Mouse (Mus musculus) telencephalon, adult 2 months (tissue): Measurements from ENCODE around the gene Tfip11.

Experiments used
- DNase-seq: peaks from one replicate; pipeline ENCODE4 v3.0.0-alpha.2; 2011; ENCODE audit warnings: low read depth, low spot score

The Tfip11 gene

GRCm38 (mm10) chr5:112360077-112360476 lies 33.9 kb downstream of the Tfip11 start:
- no peak for DNase-seq

DNA sequence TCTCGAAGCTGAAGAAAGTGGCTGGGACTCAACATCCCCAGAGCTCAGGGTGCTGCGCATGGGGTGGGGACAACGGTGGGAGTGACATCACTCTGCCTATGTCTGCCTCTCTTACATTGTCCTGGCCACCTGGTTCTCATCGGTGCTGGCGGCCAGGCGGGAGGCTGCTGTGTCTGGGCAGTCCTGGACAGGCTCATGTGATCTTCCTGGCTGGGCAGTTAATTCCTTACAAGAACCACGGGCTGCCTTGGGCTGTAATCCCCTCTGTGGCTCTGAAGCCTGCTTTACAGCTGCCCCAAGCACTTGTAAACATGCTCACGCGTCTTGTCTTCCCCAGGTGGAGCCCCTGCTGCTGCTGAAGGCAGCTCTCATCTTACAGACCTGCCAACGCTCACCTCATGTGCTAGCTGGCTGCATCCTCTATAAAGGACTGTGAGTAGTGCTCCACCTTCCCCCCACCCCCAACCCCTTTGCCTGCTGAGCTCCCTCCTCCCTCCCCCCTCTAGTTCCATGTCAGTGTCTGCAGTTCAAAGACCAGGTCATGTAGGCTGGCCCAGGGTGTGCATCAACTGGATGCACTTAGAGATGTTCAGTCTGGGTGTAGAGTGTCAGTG lies 38.1 kb downstream of the Tfip11 start:
- no peak for DNase-seq

GRCm38 (mm10) chr5:112366879-112367278 lies 40.7 kb downstream of the Tfip11 start:
- no peak for DNase-seq

DNA sequence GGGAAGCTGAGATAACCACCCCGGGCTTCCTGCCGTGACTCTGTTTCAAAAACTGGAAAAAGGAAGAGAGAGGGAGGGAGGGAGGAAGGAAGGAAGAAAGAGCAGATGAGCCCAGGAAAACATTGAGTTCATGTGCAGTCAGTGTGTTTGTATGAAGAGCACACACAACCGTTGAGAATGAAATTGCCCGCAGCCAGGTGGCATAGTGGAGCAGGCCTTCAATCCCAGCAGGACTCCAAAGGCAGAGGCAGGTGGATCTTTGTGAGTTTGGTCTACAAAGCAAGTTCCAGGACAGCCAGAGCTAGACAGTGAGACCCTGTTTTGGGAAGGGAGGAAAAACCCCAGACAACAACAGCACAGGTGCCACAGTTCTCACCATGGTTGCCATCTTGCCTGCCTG lies 41.2 kb downstream of the Tfip11 start:
- no peak for DNase-seq

DNA sequence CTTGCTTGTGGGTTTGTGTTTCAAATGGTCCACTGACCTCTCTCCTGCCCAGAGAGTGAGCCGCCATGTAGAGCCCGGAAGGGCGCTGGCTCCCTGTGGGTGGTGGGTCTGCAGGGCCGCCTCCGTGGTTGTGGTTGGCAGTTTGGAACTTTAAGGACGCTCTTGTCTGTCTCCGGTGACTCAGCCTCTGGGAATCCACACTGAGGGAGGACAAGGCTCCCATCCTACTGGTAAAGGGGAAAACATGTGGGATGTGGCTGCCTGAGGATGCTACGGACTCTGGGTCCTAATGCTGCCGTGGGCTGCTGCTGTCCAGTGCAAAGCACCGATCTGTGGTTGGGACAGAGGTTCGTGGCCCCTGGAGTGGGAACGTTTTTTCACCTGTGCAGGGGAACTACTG lies 41.8 kb downstream of the Tfip11 start:
- DNase-seq, result no peak

DNA sequence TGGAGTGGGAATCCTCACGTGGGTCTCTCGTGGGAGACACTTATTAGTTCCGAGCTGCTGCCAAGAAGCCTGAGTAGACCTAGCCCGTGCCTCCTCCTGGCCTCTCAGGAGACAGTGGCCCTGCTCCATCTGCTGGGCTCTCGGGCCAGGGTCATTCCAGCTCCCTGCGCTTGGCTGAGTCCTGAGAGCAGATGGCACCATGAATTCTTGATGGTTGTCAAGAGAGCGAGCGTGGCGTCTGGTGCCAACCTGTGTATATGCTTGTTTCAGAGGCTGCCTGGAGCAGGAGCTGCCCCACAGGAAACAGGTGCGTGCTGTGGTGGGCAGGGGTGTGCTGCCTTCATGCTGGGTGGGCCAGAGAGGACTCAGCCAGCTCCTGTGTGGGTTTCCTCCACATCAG lies 42.5 kb downstream of the Tfip11 start:
- DNase-seq, result no peak

GRCm38 (mm10) chr5:112369326-112369725 lies 43.2 kb downstream of the Tfip11 start:
- no peak for DNase-seq

GRCm38 (mm10) chr5:112370236-112370813 lies 44.2 kb downstream of the Tfip11 start:
- no peak for DNase-seq

DNA sequence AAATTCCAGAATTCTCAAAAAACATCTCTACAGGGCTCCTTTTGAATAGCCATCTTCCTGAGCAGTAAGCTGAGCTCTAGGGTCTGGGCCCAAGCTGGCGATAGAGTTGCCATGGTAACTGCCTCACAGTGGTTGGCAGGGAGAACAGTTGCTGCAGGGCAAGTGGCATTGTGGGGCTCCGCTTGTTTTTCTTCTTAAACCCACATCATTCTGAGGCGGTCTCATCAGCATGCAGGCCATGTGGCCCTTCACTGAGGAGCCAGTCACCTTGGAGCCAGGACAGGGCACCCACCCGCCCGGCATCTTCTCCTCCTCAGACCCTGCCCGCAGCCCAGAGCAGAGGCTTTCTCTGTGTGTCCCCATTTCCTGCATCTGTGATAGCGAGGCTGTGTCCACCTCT lies 45.8 kb downstream of the Tfip11 start:
- peak; percentile 81 for DNase-seq

GRCm38 (mm10) chr5:112376111-112376510 lies 50.0 kb downstream of the Tfip11 start:
- DNase-seq, result no peak

DNA sequence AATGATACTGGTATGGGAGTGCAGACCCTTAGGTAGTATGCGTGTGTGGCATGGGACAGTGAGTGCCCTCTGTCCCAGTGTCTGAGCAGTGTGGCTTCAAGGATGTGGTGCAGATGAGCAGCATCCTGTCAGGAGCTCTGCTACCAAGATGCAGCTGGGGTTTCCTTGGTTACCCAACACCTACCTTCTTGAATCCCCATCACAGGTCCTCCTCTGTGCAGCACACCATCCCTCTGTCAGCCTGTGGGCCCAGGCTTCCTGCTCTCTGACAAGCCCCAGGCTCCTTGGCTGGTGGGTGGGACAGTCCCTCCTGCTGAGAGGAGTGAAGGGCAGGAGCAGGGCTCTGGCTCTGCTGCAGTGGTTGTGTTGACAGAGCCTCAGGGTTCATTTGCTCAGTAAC lies 51.2 kb downstream of the Tfip11 start:
- DNase-seq, result no peak

- DNase-seq, result no peak
These were observed 52.6 kb downstream of the Tfip11 start for GRCm38 (mm10) chr5:112378716-112379115.

DNA sequence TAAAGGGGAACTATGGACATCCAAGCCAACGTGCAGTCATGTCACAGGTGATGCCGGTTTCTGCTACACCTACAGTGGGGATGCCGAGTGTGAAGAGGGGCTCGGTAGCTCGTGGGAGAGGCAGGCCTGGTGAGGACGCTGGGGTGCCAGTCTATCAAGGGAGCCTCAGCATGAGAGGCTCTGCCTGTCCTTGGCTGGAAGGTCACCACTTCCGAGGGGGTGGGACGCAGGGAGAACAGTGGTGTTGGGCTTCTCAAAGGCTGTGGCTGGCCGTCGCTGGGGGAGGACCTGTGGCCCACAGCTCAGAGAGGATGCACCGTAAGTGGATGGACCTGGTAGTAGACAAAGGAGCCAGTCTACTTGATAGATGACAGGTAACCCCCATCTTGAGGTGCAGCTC lies 55.0 kb downstream of the Tfip11 start:
- no peak for DNase-seq

DNA sequence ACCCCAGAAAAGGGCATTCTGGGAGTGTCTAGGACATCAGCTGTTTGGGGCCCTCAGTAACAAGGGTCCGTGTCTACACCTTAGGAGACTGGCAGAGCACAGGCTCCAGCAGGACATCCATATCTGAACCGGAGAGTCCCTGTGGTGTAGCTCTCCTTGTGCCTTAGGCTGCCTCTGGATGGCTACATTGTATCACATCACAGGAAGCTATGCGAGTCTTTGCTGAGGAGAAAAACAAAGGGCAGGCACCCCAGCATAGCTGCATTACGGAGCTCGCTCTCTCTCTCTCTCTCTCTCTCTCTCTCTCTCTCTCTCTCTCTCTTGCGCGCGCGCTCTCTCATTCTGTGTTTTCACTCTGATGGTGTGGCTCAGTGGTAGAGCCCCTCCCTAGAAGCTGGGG lies 55.9 kb downstream of the Tfip11 start:
- no peak for DNase-seq

GRCm38 (mm10) chr5:112382641-112383330 lies 56.6 kb downstream of the Tfip11 start:
- no peak for DNase-seq

- no peak for DNase-seq
These were observed 58.8 kb downstream of the Tfip11 start for GRCm38 (mm10) chr5:112384805-112385472.

DNA sequence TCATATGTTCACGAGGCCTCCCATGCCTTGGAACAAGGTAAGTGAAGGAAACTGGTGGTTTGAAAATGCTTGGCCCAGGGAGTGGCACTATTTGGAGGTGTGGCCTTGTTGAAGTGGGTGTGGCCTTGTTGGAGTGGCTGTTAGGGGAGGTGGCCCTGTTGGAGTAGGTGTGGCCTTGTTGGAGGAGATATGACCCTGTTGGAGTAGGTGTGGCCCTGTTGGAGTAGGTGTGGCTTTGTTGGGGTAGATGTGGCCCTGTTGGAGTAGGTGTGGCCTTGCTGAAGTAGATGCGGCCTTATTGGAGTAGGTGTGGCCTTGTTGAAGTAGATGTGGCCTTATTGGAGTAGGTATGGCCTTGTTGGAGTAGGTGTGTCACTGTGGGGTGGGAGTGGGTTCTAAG lies 59.8 kb downstream of the Tfip11 start:
- DNase-seq, result no peak
